Mouse (Mus musculus) hindbrain, embryonic 15.5 days (tissue): Measurements from ENCODE around the gene Usp24. TPM values are rescaled to one million over a fixed set of nuclear protein-coding genes. Genes with fewer than 3 reads are reported as not detected.

Source experiments
- ATAC-seq: fragments of 200-750 bp; cut with Nextera tagmentation; 2 replicates; pipeline ENCODE4 v1.8.0; 2017; ENCODE audit warnings: low read depth, moderate number of reproducible peaks, moderate TSS enrichment; ENCODE audit not compliant: low FRiP score
- H3K27ac ChIP-seq: fragments of 300-500 bp; sonication (generic); replicated peaks from 2 replicates; pipeline ENCODE4 v1.5.1; 2015; ENCODE audit warnings: mild to moderate bottlenecking, inconsistent platforms
- H3K27me3 ChIP-seq: fragments of 300-500 bp; sonication (generic); 2 replicates; pipeline ENCODE4 v1.6.1; 2015; ENCODE audit warnings: control low read depth, inconsistent platforms
- H3K36me3 ChIP-seq: fragments of 300-500 bp; sonication (generic); 2 replicates; pipeline ENCODE4 v1.6.1; 2015; ENCODE audit warnings: control low read depth, inconsistent platforms
- H3K4me1 ChIP-seq: fragments of 300-500 bp; sonication (generic); replicated peaks from 2 replicates; pipeline ENCODE4 v1.6.1; 2015; ENCODE audit warnings: control low read depth, inconsistent platforms
- H3K4me2 ChIP-seq: fragments of 300-500 bp; sonication (generic); 2 replicates; pipeline ENCODE4 v1.6.1; 2015; ENCODE audit warnings: moderate library complexity, mild to moderate bottlenecking, inconsistent platforms
- H3K4me3 ChIP-seq: fragments of 300-500 bp; sonication (generic); 2 replicates; pipeline ENCODE4 v1.5.1; 2015; ENCODE audit warnings: mild to moderate bottlenecking, inconsistent platforms
- H3K9ac ChIP-seq: fragments of 300-500 bp; sonication (generic); 2 replicates; pipeline ENCODE4 v1.6.1; 2015; ENCODE audit warnings: inconsistent platforms
- H3K9me3 ChIP-seq: fragments of 300-500 bp; sonication (generic); 2 replicates; pipeline ENCODE4 v1.6.1; 2016; ENCODE audit warnings: control low read depth, inconsistent platforms
- WGBS: fragments of 180-500 bp; shearing (Covaris S2); methylation state at CpG from one replicate; pipeline ENCODE4 v1.1.7; 2015; 5-methylcytosine and 5-hydroxymethylcytosine counted together
- polyA plus RNA-seq: library from polyadenylated mRNA; unstranded; fragments of >200 nt; fragmentation: Nextera tagmentation; extraction: Ambion mirVana; gene quantifications from 2 replicates; pipeline ENCODE4 v1.2.1, GENCODE M21; 2015

Usp24 gene
- polyA plus RNA-seq, 1 experiment from 2014 or later = 9.8 TPM

DNA sequence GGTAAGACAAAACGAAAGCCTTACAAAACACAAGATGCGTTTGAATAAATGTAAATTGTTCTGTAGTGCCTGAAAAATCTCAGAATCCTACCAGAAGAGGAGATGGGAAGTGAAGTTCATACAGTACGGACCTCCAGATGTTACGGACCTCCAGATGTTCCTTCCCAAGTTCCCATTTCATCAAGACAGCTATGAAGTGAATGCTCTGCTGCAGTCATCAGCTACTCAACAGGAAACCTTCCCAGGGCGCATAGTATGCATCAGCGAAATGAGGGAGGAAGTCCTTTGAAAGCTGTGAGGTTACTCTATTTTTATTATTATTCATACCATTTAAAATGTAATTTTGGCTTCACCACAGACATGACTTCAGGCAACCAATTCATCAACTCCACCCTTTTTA lies 14.7 kb upstream of the Usp24 start:
- Histone ChIP-seq H3K4me1 (no peaks in the 10 kb centered on the region), H3K4me2 (no peak overlapping the region), H3K36me3 (no peaks in the 10 kb centered on the region), H3K9me3 (no peaks in the 10 kb centered on the region), H3K4me3 (no peak overlapping the region), H3K9ac (no peak overlapping the region), H3K27me3 (no peaks in the 10 kb centered on the region), H3K27ac (no peak overlapping the region)
- 81% methylated on average over 6 of the region's 6 CpGs for WGBS
- ATAC-seq = no peak

DNA sequence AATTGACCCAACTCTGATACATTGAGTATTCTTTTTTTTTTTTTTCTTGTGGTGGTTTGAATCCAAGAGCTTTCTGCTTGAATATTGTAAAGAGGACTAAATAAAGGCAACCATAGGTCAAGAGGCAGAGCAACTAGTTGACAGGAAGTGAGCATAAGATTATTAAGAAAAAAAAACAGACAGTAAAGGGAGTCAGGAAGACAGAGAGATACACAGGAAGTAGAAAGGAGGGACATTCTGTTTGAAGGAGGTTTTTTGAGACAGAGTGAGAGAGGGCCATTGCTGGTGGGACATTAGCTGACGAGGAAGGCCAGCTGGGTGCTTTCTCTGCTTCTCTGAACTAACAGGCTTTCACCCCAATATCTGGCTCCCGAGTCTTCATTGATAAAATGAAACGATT lies 7.9 kb upstream of the Usp24 start:
- no peaks in the 10 kb centered on the region for H3K9me3 ChIP-seq
- no peak for ATAC-seq
- H3K36me3 ChIP-seq = no peaks in the 10 kb centered on the region
- no peaks in the 10 kb centered on the region for H3K4me1 ChIP-seq
- 93% methylated on average over 3 of the region's 3 CpGs for WGBS
- H3K27ac ChIP-seq = no peak overlapping the region
- H3K27me3 ChIP-seq = no peaks in the 10 kb centered on the region
- no peak overlapping the region for H3K9ac ChIP-seq
- no peak overlapping the region for H3K4me2 ChIP-seq
- no peak overlapping the region for H3K4me3 ChIP-seq

DNA sequence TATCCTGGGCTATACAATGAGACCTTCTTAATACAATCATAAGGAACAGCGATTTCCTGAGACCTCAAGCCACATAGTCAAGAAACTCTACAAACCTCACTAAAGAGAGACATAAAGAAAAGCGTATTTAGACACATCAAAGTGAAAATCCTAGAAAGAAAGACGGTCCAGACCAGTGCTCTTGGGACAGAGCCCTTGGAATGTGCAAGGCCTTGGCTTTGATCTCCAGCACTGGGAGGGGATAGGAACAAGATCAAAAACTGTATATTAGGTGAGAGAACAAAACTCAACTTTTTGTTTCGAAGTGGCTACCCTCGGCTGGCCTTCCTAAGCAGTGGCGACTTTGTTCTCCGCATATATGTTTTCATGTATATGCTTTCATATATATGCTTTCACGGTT lies 3.4 kb upstream of the Usp24 start:
- Histone ChIP-seq H3K9me3 (no peaks in the 10 kb centered on the region), H3K4me3 (no peak overlapping the region), H3K27ac (no peak overlapping the region), H3K9ac (no peak overlapping the region), H3K4me2 (no peak overlapping the region), H3K4me1 (peaks cover 13% of the 10 kb centered on the region), H3K36me3 (no peaks in the 10 kb centered on the region), H3K27me3 (no peaks in the 10 kb centered on the region)
- no peak for ATAC-seq
- 90% methylated on average over 8 of the region's 8 CpGs for WGBS

DNA sequence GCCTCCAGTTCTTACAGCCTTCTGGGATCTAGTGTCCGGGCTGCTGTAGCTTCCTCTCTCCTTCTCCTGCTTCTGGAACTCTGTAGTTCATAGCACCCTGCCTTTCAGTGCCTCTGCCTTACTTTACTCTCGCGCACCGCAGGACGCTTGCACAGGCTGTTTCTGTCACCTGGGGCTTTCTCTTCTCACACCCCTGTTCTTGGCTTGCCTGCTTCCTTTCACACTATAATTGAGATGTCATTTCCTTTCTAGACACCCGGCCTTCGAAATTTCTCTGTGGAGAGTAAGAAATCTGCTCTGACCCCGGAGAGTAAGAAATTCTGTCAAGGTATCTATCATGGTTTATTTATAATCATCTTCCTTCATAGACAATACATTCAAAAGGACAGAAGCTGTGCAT lies 2.9 kb upstream of the Usp24 start:
- no peak overlapping the region for H3K9ac ChIP-seq
- 87% methylated on average over 8 of the region's 8 CpGs for WGBS
- peaks cover 18% of the 10 kb centered on the region for H3K4me1 ChIP-seq
- no peaks in the 10 kb centered on the region for H3K36me3 ChIP-seq
- no peak overlapping the region for H3K27ac ChIP-seq
- H3K9me3 ChIP-seq = no peaks in the 10 kb centered on the region
- H3K4me3 ChIP-seq = no peak overlapping the region
- H3K27me3 ChIP-seq = no peaks in the 10 kb centered on the region
- no peak overlapping the region for H3K4me2 ChIP-seq
- no peak for ATAC-seq

DNA sequence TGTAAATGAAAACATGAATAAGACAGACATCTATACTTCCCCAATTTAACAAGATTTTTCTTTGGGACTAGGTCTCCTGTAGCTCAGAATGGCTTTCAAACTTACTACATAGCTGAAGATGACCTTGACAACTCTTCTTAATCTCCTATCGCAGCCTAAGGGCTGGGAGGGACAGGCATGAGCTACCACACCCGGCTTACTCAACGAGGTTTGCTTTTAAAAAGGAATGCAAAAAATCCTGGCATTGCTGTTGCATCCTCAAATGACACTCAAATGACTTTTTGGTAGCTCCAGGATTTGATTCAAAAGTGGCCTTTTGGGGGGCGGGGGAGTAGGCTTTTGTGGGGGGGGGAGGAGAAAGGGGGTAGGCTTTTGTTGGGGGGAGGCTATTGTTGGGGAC lies 2.1 kb upstream of the Usp24 start:
- no peaks in the 10 kb centered on the region for H3K36me3 ChIP-seq
- H3K27me3 ChIP-seq = no peaks in the 10 kb centered on the region
- no peaks in the 10 kb centered on the region for H3K9me3 ChIP-seq
- ATAC-seq = no peak
- no peak overlapping the region for H3K4me2 ChIP-seq
- no peak overlapping the region for H3K27ac ChIP-seq
- 59% methylated on average over 4 of the region's 4 CpGs for WGBS
- no peak overlapping the region for H3K4me3 ChIP-seq
- no peak overlapping the region for H3K9ac ChIP-seq
- peaks cover 26% of the 10 kb centered on the region for H3K4me1 ChIP-seq

DNA sequence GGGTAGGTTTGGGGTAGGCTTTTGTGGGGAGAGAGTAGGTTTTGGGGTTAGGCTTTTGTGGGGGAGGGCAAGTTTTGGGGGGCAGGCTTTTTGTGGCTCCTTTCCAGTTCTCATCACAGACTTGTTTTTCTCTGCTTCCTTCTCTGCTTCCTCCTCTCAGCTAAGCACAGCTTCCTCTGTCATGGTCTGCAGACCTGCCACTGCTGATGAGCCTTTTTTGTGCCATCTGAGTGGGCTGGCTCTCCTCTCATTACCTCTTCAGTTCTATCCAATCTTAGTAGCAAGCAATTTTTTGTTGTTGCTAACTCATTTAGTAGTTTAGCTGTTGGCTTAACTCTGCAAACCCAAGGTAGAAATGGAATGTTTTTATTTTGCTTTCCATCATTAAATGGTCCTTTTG lies 1.7 kb upstream of the Usp24 start:
- Histone ChIP-seq H3K4me1 (peaks cover 30% of the 10 kb centered on the region), H3K27ac (no peak overlapping the region)
- ATAC-seq = no peak

DNA sequence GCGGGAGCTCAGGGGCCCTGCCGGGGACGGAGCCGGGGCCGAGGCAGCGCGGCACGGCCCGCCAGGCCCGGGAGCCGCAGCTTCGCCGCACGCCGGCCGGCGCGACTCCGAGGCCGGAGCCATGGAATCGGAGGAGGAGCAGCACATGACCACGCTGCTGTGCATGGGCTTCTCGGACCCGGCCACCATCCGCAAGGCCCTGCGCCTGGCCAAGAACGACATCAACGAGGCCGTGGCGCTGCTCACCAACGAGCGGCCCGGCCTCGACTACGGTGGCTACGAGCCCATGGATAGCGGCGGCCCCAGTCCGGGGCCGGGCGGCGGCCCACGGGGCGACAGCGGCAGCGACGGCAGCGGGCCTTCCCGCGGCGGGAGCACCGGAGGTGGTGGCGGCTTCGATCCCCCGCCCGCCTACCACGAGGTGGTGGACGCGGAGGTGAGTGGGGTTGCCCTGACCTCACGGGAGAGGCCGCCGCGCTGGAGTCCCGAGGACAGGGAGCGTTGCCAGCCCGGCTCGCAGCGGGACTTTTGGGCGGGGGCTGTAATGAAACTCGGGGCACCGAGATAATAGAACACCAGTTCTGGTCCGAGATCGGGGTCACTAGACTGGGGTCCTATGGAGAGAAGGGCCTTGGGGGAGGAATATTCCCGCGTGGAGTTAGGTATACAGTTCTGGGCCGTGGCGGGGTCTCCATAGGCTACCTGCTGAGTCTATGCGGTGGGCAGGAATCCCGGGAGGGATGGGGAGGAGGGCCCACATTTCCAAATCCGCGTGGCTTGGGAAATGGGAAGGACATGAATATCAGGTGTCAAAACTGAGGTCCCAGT lies 552 bp downstream of the Usp24 start:
- no peaks in the 10 kb centered on the region for H3K27me3 ChIP-seq
- H3K9ac ChIP-seq = peak overlapping the region; percentile 97
- WGBS = under 1% methylated on average over 77 of the region's 81 CpGs
- peak overlapping the region; percentile 96 for H3K4me3 ChIP-seq
- no peaks in the 10 kb centered on the region for H3K36me3 ChIP-seq
- peak overlapping the region; percentile 92 for H3K27ac ChIP-seq
- no peaks in the 10 kb centered on the region for H3K9me3 ChIP-seq
- peaks cover 41% of the 10 kb centered on the region for H3K4me1 ChIP-seq
- peak overlapping the region; percentile 78 for H3K4me2 ChIP-seq
- peak; percentile 74 for ATAC-seq

More for the DNA sequence above, 1.7 kb upstream of the Usp24 start:
- no peaks in the 10 kb centered on the region for H3K9me3 ChIP-seq
- no peak overlapping the region for H3K4me3 ChIP-seq
- H3K27me3 ChIP-seq = no peaks in the 10 kb centered on the region
- H3K36me3 ChIP-seq = no peaks in the 10 kb centered on the region
- H3K9ac ChIP-seq = no peak overlapping the region
- H3K4me2 ChIP-seq = no peak overlapping the region

DNA sequence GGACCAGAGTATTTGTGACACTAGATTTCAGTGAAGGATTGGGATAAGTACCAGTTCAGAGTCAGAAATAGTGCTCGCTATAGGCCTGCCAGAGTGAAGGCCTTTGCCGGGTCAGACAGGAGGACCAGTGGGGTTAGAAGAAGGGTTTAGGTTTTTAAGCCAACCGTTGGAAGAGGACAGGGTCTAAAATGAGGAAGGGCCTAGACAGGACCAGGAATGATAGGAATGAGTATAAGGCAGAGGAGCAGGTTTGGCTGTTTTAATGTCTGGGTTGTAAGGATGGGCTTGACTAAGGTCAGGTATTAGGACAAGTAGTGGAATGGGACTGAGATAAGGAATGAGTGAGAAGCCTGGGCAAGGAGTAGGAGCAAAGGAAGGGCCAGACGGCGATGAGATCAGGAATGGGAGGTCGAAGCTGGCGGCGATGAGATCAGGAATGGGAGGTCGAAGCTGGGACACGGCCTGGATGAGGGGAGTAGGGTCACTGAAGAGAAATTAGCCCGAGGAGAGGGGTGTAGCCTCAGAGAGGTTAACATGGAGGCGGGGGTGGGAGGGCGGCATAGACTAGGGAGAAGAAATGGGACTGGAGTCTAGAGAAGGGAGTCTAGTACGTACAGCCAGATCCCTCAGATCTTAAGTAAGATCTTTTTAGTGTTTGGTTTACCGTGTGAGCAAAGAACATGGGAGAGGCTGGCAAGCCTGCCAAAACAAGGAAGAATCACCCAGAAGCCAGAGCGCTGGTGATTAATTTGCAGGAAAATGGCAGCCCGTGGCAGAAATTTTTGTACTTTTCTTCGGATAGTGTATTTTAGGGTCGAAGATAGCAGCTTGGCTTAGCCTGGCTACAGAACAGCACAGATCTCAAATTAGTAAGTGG lies 1.4 kb downstream of the Usp24 start:
- H3K9ac ChIP-seq = peak overlapping the region; percentile 97
- H3K36me3 ChIP-seq = no peaks in the 10 kb centered on the region
- peak overlapping the region; percentile 78 for H3K4me2 ChIP-seq
- peak overlapping the region; percentile 96 for H3K4me3 ChIP-seq
- peaks cover 41% of the 10 kb centered on the region for H3K4me1 ChIP-seq
- 16% methylated on average over 19 of the region's 19 CpGs for WGBS
- no peaks in the 10 kb centered on the region for H3K27me3 ChIP-seq
- ATAC-seq = peak; percentile 28; the same call in 1 of the 2 replicates
- no peaks in the 10 kb centered on the region for H3K9me3 ChIP-seq
- peak overlapping the region; percentile 92 for H3K27ac ChIP-seq

DNA sequence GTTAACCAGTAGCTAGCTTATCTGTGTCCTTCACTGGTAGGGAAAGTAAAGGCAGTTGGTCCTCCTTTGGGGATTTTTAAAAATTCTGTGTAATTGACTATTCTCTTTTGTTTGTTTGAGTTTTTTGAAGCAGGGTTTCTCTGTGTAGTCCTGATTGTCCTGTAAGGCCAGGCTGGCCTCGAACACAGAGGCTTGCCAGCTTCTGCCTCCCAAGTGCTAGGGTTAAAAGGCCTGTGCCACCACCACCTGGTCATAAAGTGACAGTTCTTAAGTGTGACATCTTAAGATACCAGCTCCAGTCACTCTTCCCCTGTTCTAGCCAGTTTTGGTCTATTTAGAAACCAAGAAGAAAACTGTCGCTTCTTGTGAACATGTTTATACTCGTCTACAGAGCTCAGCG lies 2.2 kb downstream of the Usp24 start:
- no peak overlapping the region for H3K27ac ChIP-seq
- peak overlapping the region; percentile 96 for H3K4me3 ChIP-seq
- H3K36me3 ChIP-seq = no peaks in the 10 kb centered on the region
- peaks cover 41% of the 10 kb centered on the region for H3K4me1 ChIP-seq
- H3K9me3 ChIP-seq = no peaks in the 10 kb centered on the region
- H3K9ac ChIP-seq = peak overlapping the region; percentile 97; the same call in 1 of the 2 replicates
- ATAC-seq = no peak
- WGBS = 84% methylated on average over 4 of the region's 4 CpGs
- no peaks in the 10 kb centered on the region for H3K27me3 ChIP-seq
- H3K4me2 ChIP-seq = peak overlapping the region; percentile 78

DNA sequence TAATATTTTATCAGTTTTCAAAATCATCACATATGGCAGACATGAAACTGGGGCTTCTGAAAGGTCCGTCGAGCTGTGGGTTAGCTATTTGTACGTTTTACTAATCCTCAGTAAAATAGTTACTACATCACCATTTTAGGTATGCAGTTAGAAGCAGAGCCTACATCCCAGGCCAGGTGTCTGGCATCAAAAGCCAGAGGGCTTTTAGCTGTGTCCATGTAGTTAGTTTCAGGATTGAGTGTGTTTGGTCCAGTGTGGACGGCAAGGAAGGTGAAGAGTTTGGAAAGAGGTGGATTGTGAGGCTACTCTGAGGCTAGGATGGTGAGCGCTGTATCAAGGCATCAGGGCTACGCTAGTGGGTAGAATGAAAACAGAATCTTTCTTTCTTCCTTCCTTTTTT lies 3.0 kb downstream of the Usp24 start:
- Histone ChIP-seq H3K9ac (no peak overlapping the region), H3K27me3 (no peaks in the 10 kb centered on the region), H3K4me1 (peaks cover 41% of the 10 kb centered on the region), H3K9me3 (no peaks in the 10 kb centered on the region), H3K36me3 (no peaks in the 10 kb centered on the region), H3K27ac (no peak overlapping the region), H3K4me3 (no peak overlapping the region), H3K4me2 (peak overlapping the region; percentile 78)
- 92% methylated on average over 6 of the region's 6 CpGs for WGBS
- no peak for ATAC-seq

DNA sequence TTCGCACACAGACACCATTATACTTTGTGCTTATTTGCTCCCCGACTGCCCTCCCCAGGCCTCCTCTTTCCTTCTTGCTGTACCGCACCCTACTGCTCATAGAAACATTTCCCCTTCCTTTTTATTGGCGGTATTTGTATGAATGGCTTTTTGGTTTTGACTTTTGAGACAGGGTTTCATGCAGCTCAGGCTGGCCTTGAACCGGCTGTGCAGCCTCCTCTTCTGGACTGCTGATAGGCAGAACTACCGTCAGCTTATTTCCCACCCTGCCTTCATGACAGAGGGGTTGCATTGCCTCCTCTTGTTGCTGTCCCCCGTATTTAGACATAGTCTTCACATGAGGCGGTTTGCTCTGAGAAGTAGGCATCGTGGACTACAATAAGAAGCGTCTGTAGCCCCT lies 6.8 kb downstream of the Usp24 start:
- WGBS = 91% methylated on average over 10 of the region's 10 CpGs
- Histone ChIP-seq H3K27me3 (no peaks in the 10 kb centered on the region), H3K36me3 (no peaks in the 10 kb centered on the region)

DNA sequence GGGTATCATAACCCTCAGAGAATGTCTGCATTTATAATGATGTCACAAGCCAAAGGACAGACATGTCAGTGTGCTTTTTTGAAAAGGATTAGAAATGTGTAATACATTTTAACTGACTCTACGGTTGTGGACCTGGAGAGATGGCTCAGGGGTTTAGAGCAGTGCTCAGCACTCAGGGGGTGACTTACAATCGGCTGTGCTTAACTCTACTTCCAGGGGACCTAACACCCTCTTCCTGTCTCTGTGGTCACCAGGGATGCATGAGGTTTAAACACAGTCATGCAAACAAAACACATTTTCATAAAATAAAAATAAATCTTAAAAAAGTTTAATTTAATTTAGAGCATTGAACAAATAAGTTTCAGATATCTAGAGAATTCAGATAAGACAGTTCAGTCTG lies 7.3 kb downstream of the Usp24 start:
- Histone ChIP-seq H3K9me3 (no peaks in the 10 kb centered on the region), H3K27ac (no peak overlapping the region), H3K4me1 (peaks cover 21% of the 10 kb centered on the region), H3K4me3 (no peak overlapping the region), H3K9ac (no peak overlapping the region), H3K27me3 (no peaks in the 10 kb centered on the region), H3K4me2 (no peak overlapping the region), H3K36me3 (no peaks in the 10 kb centered on the region)
- 71% methylated on average over 2 of the region's 2 CpGs for WGBS
- no peak for ATAC-seq

More for the DNA sequence above, 6.8 kb downstream of the Usp24 start:
- H3K4me1 ChIP-seq = peaks cover 26% of the 10 kb centered on the region
- H3K4me2 ChIP-seq = no peak overlapping the region
- H3K9me3 ChIP-seq = no peaks in the 10 kb centered on the region
- no peak for ATAC-seq
- no peak overlapping the region for H3K4me3 ChIP-seq
- no peak overlapping the region for H3K27ac ChIP-seq
- H3K9ac ChIP-seq = no peak overlapping the region
